In genomic region chr15:81310353-81310752, GRCm38 (mm10) we compare ENCODE assay signal across 16 mouse cellular contexts.
"Had no signal": no experiment of that assay in that cellular context is flagged by ENCODE, and none has a peak within 500 bp of the region (broad histone marks: within the 10 kb centered on the region; RNA-seq: fewer than 3 reads in every experiment).

No protein-coding gene starts in this region.

- ATAC-seq: liver, postnatal 0 days; lung, postnatal 0 days; midbrain, embryonic 13.5 days had no signal

- H3K27ac ChIP-seq: liver, embryonic 15.5 days; lung, embryonic 15.5 days; macrophage; midbrain, embryonic 13.5 days; neural tube, embryonic 12.5 days had no signal

- DNase-seq: liver, postnatal 0 days; lung, adult 2 months; lung, postnatal 14 days; lung, postnatal 36 days; right cerebral cortex, postnatal 14 days; thymus, adult 2 months; thymus, postnatal 25 days; thymus, postnatal 4 days had no signal

- H3K4me2 ChIP-seq: liver, embryonic 15.5 days; lung, embryonic 15.5 days; midbrain, embryonic 11.5 days; midbrain, embryonic 13.5 days; neural tube, embryonic 12.5 days had no signal

- H3K4me1 ChIP-seq: liver, embryonic 15.5 days; lung, embryonic 15.5 days; megakaryocyte, embryonic 14.5 days; midbrain, embryonic 13.5 days; neural tube, embryonic 12.5 days had no signal

- H3K4me3 ChIP-seq: liver, embryonic 15.5 days; lung, embryonic 15.5 days; megakaryocyte, embryonic 14.5 days; midbrain, embryonic 13.5 days; neural tube, embryonic 12.5 days had no signal

- H3K9ac ChIP-seq: liver, embryonic 15.5 days; liver, postnatal 0 days; lung, embryonic 15.5 days; midbrain, embryonic 13.5 days; neural tube, embryonic 12.5 days had no signal

- H3K36me3 ChIP-seq: liver, embryonic 15.5 days; lung, embryonic 15.5 days; midbrain, embryonic 13.5 days had no signal

- H3K9me3 ChIP-seq: liver, embryonic 15.5 days; lung, embryonic 15.5 days; midbrain, embryonic 13.5 days; neural tube, embryonic 12.5 days had no signal

- H3K27me3 ChIP-seq: liver, embryonic 15.5 days; lung, embryonic 15.5 days; megakaryocyte, embryonic 14.5 days; midbrain, embryonic 13.5 days; neural tube, embryonic 12.5 days had no signal
